Mouse (Mus musculus): ENCODE measurements around the gene Ces2c.
"Not testable (repeated sequence)": the region's sequence is repeated elsewhere in the genome, so short reads cannot be mapped to it uniquely, and the experiment has no call there.

Ces2c gene

GRCm38 (mm10) chr8:104846831-104847230, at the start of gene Ces2c:
TSS of gene Ces2c (plus strand) at chr8:104847068.
- no peak for DNase-seq (ENCODE audit: low spot score in 2 of 2)

- no peak for DNase-seq (ENCODE audit: low spot score in 2 of 2)
These were observed 47.5 kb upstream of the Ces2c start for GRCm38 (mm10) chr8:104799385-104799784.

GRCm38 (mm10) chr8:104806127-104806526, 40.7 kb upstream of the Ces2c start:
- no peak for DNase-seq (ENCODE audit: low spot score in 2 of 2)

- no peak for DNase-seq (ENCODE audit: low spot score in 2 of 2)
These were observed 38.1 kb upstream of the Ces2c start for GRCm38 (mm10) chr8:104808542-104809413.

- DNase-seq (ENCODE audit: low spot score in 2 of 2): no peak
These were observed 37.4 kb upstream of the Ces2c start for GRCm38 (mm10) chr8:104809436-104809835.

GRCm38 (mm10) chr8:104826912-104827311, 20.0 kb upstream of the Ces2c start:
- no peak for DNase-seq (ENCODE audit: low spot score in 2 of 2)

- DNase-seq (ENCODE audit: low spot score in 2 of 2): no peak
These were observed 18.6 kb upstream of the Ces2c start for GRCm38 (mm10) chr8:104828221-104828620.

GRCm38 (mm10) chr8:104831440-104831839, 15.4 kb upstream of the Ces2c start, which contains the start of gene Ces2b:
TSS of gene Ces2b (plus strand) at chr8:104831572.
- DNase-seq (ENCODE audit: low spot score in 2 of 2): no peak

- no peak for DNase-seq (ENCODE audit: low spot score in 2 of 2)
These were observed 5.3 kb upstream of the Ces2c start for GRCm38 (mm10) chr8:104841360-104842078.

GRCm38 (mm10) chr8:104847741-104848462, 1.0 kb downstream of the Ces2c start:
- DNase-seq (ENCODE audit: low spot score in 2 of 2): no peak

- DNase-seq (ENCODE audit: low spot score in 2 of 2): not testable (repeated sequence)
These were observed 20.1 kb downstream of the Ces2c start for GRCm38 (mm10) chr8:104866844-104867531.

- not testable (repeated sequence) for DNase-seq (ENCODE audit: low spot score in 2 of 2)
These were observed 22.0 kb downstream of the Ces2c start for GRCm38 (mm10) chr8:104868876-104869275.

- DNase-seq (ENCODE audit: low spot score in 2 of 2): not testable (repeated sequence)
These were observed 39.5 kb downstream of the Ces2c start for GRCm38 (mm10) chr8:104886223-104886926.

GRCm38 (mm10) chr8:104901746-104902145, 54.9 kb downstream of the Ces2c start:
- DNase-seq (ENCODE audit: low spot score in 2 of 2): no peak
